11 mouse cellular contexts compared by ENCODE assay signal in genomic region chr5:131222498-131223244, GRCm38 (mm10).
DNase-seq lines count a peak whose midpoint lies in the region; ATAC-seq lines count a peak whose summit lies in the region.
"Had no signal": no experiment of that assay in that cellular context is flagged by ENCODE, and none has a peak within 500 bp of the region (broad histone marks: within the 10 kb centered on the region; RNA-seq: fewer than 3 reads in every experiment).

No protein-coding gene starts in this region.

- ATAC-seq in activated CD4-positive, CD25-positive, alpha-beta regulatory T cell, adult 4 months, result no peak

- DNase-seq in cerebellum, adult 18-20 months, result peak; percentile 31 to 46
- DNase-seq in cerebellum, adult 11 months, result no peak
- peak; percentile 3 for DNase-seq in kidney, adult 11 months
- DNase-seq in kidney, postnatal 36 days, result no peak
- DNase-seq in cerebellum, postnatal 10 days, result peak; percentile 87 to 88
- DNase-seq in layer of hippocampus, postnatal 10 days (ENCODE audit: low spot score in 2 of 2), result peak; percentile 23 to 41
- DNase-seq in ovary, adult 18-20 months (ENCODE audit: low spot score), result no peak
- DNase-seq: adrenal gland, adult 8-10 months; liver; spleen, adult 18-20 months had no signal

Comparison
In these comparisons a context has a peak if more than half of its experiments do, and no peak if none do; other contexts are left out.
1. DNase-seq: peak in cerebellum, adult 18-20 months (2 of 2), kidney, adult 11 months (single experiment), cerebellum, postnatal 10 days (2 of 2) and layer of hippocampus, postnatal 10 days (2 of 2); none in cerebellum, adult 11 months (single experiment), kidney, postnatal 36 days (0 of 2) and ovary, adult 18-20 months (single experiment).